Mouse (Mus musculus) stomach, postnatal 0 days (tissue): ENCODE results near the gene 5430419D17Rik. TPM values are rescaled to one million over a fixed set of nuclear protein-coding genes. Genes with fewer than 3 reads are reported as not detected.

Experiments
- ATAC-seq: fragments of 200-750 bp; cut with Nextera tagmentation; 2 replicates; pipeline ENCODE4 v1.8.0; 2017; ENCODE audit not compliant: low FRiP score, low TSS enrichment
- DNase-seq: peaks from one replicate; pipeline ENCODE4 v3.0.0-alpha.2; 2016; ENCODE audit warnings: low spot score
- H3K27ac ChIP-seq: fragments of 300-500 bp; sonication (generic); replicated peaks from 2 replicates; pipeline ENCODE4 v1.5.1; 2014; ENCODE audit warnings: mild to moderate bottlenecking, control low read depth
- H3K27me3 ChIP-seq: fragments of 300-500 bp; sonication (generic); 2 replicates; pipeline ENCODE4 v1.6.1; 2014; ENCODE audit warnings: low read length; ENCODE audit not compliant: control insufficient read depth, insufficient read depth
- H3K36me3 ChIP-seq: fragments of 300-500 bp; sonication (generic); 2 replicates; pipeline ENCODE4 v1.6.1; 2014; ENCODE audit warnings: low read length, mixed read lengths; ENCODE audit not compliant: control insufficient read depth, insufficient read depth
- H3K4me1 ChIP-seq: fragments of 300-500 bp; sonication (generic); replicated peaks from 2 replicates; pipeline ENCODE4 v1.6.1; 2014; ENCODE audit warnings: antibody characterized with exemption; ENCODE audit not compliant: control insufficient read depth, insufficient read depth
- H3K4me2 ChIP-seq: fragments of 300-500 bp; sonication (generic); replicated peaks from 2 replicates; pipeline ENCODE4 v1.6.1; 2014; ENCODE audit warnings: low read depth, mild to moderate bottlenecking, control low read depth, moderate library complexity
- H3K4me3 ChIP-seq: fragments of 300-500 bp; sonication (generic); 2 replicates; pipeline ENCODE4 v1.5.1; 2014; ENCODE audit warnings: low read depth, low read length, control low read depth
- H3K9ac ChIP-seq: fragments of 300-500 bp; sonication (generic); 2 replicates; pipeline ENCODE4 v1.6.1; 2014; ENCODE audit warnings: mild to moderate bottlenecking, low read length, control low read depth, mixed read lengths
- H3K9me3 ChIP-seq: fragments of 300-500 bp; sonication (generic); 2 replicates; pipeline ENCODE4 v1.6.1; 2016; ENCODE audit warnings: low read length; ENCODE audit not compliant: control insufficient read depth
- CTCF ChIP-seq: IDR thresholded peaks from 2 replicates; pipeline ENCODE4 v1.5.1; 2016; ENCODE audit warnings: antibody characterized with exemption, low read depth, mild to moderate bottlenecking, moderate library complexity
- EP300 ChIP-seq: optimal IDR thresholded peaks from 2 replicates; pipeline ENCODE3; 2016; ENCODE audit warnings: antibody characterized with exemption
- WGBS: fragments of 180-500 bp; shearing (Covaris S2); extraction: QIAGEN DNeasy Blood & Tissue Kit; methylation state at CpG from one replicate; pipeline ENCODE4 v1.1.7; 2014; 5-methylcytosine and 5-hydroxymethylcytosine counted together
- polyA plus RNA-seq: library from polyadenylated mRNA; unstranded; fragments of >200 nt; fragmentation: Nextera tagmentation; extraction: Ambion mirVana; gene quantifications from 2 replicates; pipeline ENCODE4 v1.2.1, GENCODE M21; 2015

Gene 5430419D17Rik
- polyA plus RNA-seq, 1 experiment from 2014 or later = not detected

DNA sequence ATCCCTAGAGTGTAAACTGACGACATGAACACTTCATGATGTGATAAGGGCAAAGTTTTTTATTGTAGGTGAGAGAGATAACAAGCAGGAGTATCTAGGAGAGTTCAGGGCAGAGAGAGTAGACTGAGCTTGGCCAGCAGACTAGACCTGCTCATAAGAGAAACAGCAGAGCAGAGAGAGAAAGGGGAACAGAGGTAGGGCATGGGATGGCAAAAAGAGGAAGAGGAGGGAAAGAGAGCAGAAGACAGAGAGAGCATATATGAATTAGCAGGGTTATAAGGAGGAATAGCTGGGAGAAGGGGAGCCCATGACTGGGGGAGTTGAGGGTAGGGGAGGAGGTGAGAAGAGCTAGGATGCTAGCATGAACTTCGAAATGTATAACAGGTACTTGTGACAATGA is 157.5 kb downstream of the 5430419D17Rik start:
- Histone ChIP-seq H3K4me1 (no peaks in the 10 kb centered on the region), H3K9me3 (no peaks in the 10 kb centered on the region), H3K27ac (no peak overlapping the region), H3K4me3 (no peak overlapping the region), H3K9ac (no peak overlapping the region), H3K36me3 (no peaks in the 10 kb centered on the region), H3K27me3 (no peaks in the 10 kb centered on the region), H3K4me2 (no peak overlapping the region)
- ATAC-seq (no peak), DNase-seq (no peak)
- TF ChIP-seq CTCF = no peak
- TF ChIP-seq EP300 = no peak
- 61% methylated on average over 2 of the region's 2 CpGs for WGBS

DNA sequence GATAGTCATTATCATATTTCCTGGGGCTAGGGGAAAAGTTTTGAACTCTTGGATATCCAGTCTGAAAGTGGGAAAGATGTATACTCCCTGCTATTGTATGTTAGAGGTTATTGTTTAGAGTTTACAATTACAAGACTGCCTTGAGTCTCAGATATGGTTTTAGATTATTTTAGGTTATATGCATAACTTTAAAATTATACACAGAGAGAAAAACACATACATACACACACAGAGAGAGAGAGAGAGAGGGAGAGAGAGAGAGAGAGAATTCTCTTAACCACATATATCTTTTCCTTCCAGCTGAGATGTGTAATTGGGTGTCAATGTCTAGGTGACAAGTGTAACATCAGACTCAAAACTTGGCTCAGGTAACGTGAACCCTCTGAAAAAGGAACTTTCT is 159.4 kb downstream of the 5430419D17Rik start, which contains the start of gene Fam24a:
Gene Fam24a (plus strand): TSS at position 301 of the 400 bp plus-strand sequence.
- no peak for DNase-seq
- WGBS = 42% methylated on average over 1 of the region's 1 CpGs
- TF ChIP-seq EP300 = no peak
- no peak for TF ChIP-seq CTCF

DNA sequence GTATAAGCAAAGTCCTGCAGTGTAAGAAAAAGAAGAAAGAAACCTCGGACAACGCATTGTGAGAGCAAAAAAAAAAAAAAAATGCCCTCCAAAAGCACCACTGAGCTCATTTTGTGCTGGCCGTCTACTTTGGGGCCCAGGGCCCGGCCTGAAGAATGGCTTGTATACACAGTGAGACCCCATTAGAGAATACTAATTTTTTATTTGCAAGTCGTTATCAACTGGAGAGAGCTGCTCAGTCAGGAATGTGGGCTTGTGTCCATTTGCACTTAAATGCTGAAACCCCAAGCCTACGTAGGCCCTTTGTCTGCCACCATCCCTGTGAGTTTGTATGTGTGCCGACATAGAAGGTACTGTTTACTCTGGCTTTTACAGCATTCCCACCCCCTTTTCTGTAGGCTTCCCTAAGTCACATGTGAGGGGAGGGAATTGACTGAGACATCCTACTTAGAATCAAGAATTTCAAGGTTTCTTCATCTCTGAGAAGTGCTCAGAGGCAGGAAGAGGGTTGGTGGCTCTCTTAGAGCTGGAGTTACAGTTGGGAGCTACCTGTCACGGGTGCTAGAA is 163.4 kb downstream of the 5430419D17Rik start:
- no peaks in the 10 kb centered on the region for H3K36me3 ChIP-seq
- no peak for DNase-seq
- no peaks in the 10 kb centered on the region for H3K4me1 ChIP-seq
- no peak overlapping the region for H3K9ac ChIP-seq
- no peak overlapping the region for H3K4me3 ChIP-seq
- H3K27ac ChIP-seq = no peak overlapping the region
- no peak overlapping the region for H3K4me2 ChIP-seq
- WGBS = 31% methylated on average over 8 of the region's 8 CpGs
- no peak for TF ChIP-seq CTCF
- no peak for TF ChIP-seq EP300
- no peaks in the 10 kb centered on the region for H3K27me3 ChIP-seq
- ATAC-seq = no peak
- H3K9me3 ChIP-seq = no peaks in the 10 kb centered on the region

More for the DNA sequence above, 159.4 kb downstream of the 5430419D17Rik start, which contains the start of gene Fam24a:
- ATAC-seq = no peak
- Histone ChIP-seq H3K27me3 (no peaks in the 10 kb centered on the region), H3K4me1 (no peaks in the 10 kb centered on the region), H3K4me3 (no peak within 1 kb of the TSS), H3K36me3 (no peaks in the 10 kb centered on the region), H3K9ac (no peak within 1 kb of the TSS), H3K4me2 (no peak within 1 kb of the TSS), H3K9me3 (no peaks in the 10 kb centered on the region), H3K27ac (no peak within 1 kb of the TSS)

DNA sequence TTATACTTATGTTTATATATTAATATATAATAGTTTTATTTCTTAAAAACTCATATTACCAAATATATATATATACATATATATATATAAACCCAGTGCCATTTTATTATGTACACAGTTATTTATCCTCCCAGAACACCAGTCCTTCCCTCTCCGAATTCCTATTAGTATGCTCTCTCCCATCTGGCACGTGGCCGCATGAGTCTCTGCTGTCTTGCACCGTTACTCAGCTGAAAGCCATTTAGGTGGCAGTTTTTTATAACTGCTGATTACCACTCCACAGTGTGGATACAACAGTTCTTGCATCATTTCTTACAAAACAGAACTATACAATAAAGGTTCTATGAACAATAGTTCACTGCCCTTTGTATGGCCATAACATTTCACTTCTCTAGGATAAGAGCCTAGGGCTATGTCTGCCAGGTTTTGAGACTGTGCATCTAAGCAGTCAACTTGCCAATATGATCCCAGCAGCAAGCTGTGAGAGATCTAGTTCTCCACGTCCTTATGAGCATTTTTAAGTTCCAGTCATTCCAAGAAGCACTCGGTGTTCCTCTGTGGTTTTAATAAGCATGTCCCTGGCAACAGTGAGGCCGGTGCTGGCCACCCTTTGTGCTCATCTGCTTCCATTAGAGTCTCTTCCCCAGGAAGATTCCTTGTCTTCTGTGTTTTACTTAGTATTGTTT is 171.8 kb downstream of the 5430419D17Rik start:
- H3K4me1 ChIP-seq = no peaks in the 10 kb centered on the region
- DNase-seq = no peak
- H3K9ac ChIP-seq = no peak overlapping the region
- H3K4me2 ChIP-seq = no peak overlapping the region
- H3K27ac ChIP-seq = no peak overlapping the region
- TF ChIP-seq EP300 (no peak), CTCF (no peak)
- no peak overlapping the region for H3K4me3 ChIP-seq
- H3K36me3 ChIP-seq = peaks cover 12% of the 10 kb centered on the region
- no peak for ATAC-seq
- WGBS = 74% methylated on average over 7 of the region's 7 CpGs
- no peaks in the 10 kb centered on the region for H3K9me3 ChIP-seq
- no peaks in the 10 kb centered on the region for H3K27me3 ChIP-seq

Other genes starting within 250 kb of the 5430419D17Rik start
- gene Htra1, start 238.3 kb upstream of the 5430419D17Rik start, polyA plus RNA-seq = 48.6 and 51.6 TPM in 2 replicates
- 167 and 174 TPM in 2 replicates for gene Dmbt1, start 142.3 kb upstream of the 5430419D17Rik start, polyA plus RNA-seq
- gene 4933402N03Rik, start 28.1 kb upstream of the 5430419D17Rik start, polyA plus RNA-seq = not detected in 2 replicates
- gene Cuzd1, start 147.9 kb downstream of the 5430419D17Rik start, polyA plus RNA-seq = 0.06 and 0.10 TPM in 2 replicates
- not detected in 2 replicates for gene Fam24b, start 155.1 kb downstream of the 5430419D17Rik start, polyA plus RNA-seq
- not detected in 2 replicates for gene Fam24a, start 159.5 kb downstream of the 5430419D17Rik start, polyA plus RNA-seq
- gene 2310057M21Rik, start 188.4 kb downstream of the 5430419D17Rik start, polyA plus RNA-seq = 11.5 and 12.8 TPM in 2 replicates
- gene Pstk, start 196.7 kb downstream of the 5430419D17Rik start, polyA plus RNA-seq = 50.0 and 52.2 TPM in 2 replicates
- gene Ikzf5, start 236.1 kb downstream of the 5430419D17Rik start, polyA plus RNA-seq = 6.4 and 6.8 TPM in 2 replicates
- 54.5 and 59.1 TPM in 2 replicates for gene Acadsb, start 236.2 kb downstream of the 5430419D17Rik start, polyA plus RNA-seq